Mouse (Mus musculus): ENCODE measurements around the gene Jph2.

- no peak; the same call in 1 of the 2 replicates for TF ChIP-seq EP300 (IDR thresholded peaks at IDR 0.05; ENCODE audit: low read depth)
- TF ChIP-seq CTCF (IDR thresholded peaks at IDR 0.05; ENCODE audit: low read depth): no peak
These were observed 3.8 kb downstream of the Jph2 start for GRCm38 (mm10) chr2:163393976-163394375.

Data from heart, postnatal 0 days (tissue).